Mouse (Mus musculus) stomach, embryonic 15.5 days (tissue): ENCODE results near the gene Elp4. TPM values are rescaled to one million over a fixed set of nuclear protein-coding genes. Genes with fewer than 3 reads are reported as not detected.

Source experiments
- ATAC-seq: fragments of 200-750 bp; cut with Nextera tagmentation; 2 replicates; pipeline ENCODE4 v1.8.0; 2017; ENCODE audit warnings: low read depth, moderate number of reproducible peaks, moderate TSS enrichment; ENCODE audit not compliant: insufficient read depth, low FRiP score
- H3K27ac ChIP-seq: fragments of 300-500 bp; sonication (generic); 2 replicates; pipeline ENCODE4 v1.5.1; 2015; ENCODE audit warnings: mild to moderate bottlenecking, inconsistent platforms
- H3K27me3 ChIP-seq: fragments of 300-500 bp; sonication (generic); replicated peaks from 2 replicates; pipeline ENCODE4 v1.6.1; 2015; ENCODE audit warnings: inconsistent platforms
- H3K36me3 ChIP-seq: fragments of 300-500 bp; sonication (generic); 2 replicates; pipeline ENCODE4 v1.6.1; 2015; ENCODE audit warnings: inconsistent platforms
- H3K4me1 ChIP-seq: fragments of 300-500 bp; sonication (generic); 2 replicates; pipeline ENCODE4 v1.6.1; 2015; ENCODE audit warnings: inconsistent platforms
- H3K4me2 ChIP-seq: fragments of 300-500 bp; sonication (generic); 2 replicates; pipeline ENCODE4 v1.6.1; 2015; ENCODE audit warnings: mild to moderate bottlenecking, inconsistent platforms
- H3K4me3 ChIP-seq: fragments of 300-500 bp; sonication (generic); replicated peaks from 2 replicates; pipeline ENCODE4 v1.5.1; 2015; ENCODE audit warnings: inconsistent platforms
- H3K9ac ChIP-seq: fragments of 300-500 bp; sonication (generic); 2 replicates; pipeline ENCODE4 v1.6.1; 2015; ENCODE audit warnings: inconsistent platforms
- H3K9me3 ChIP-seq: fragments of 300-500 bp; sonication (generic); 2 replicates; pipeline ENCODE4 v1.6.1; 2016; ENCODE audit warnings: inconsistent platforms
- WGBS: fragments of 180-500 bp; shearing (Covaris S2); methylation state at CpG from one replicate; pipeline ENCODE4 v1.1.7; 2015; 5-methylcytosine and 5-hydroxymethylcytosine counted together
- polyA plus RNA-seq: library from polyadenylated mRNA; unstranded; fragments of >200 nt; fragmentation: Nextera tagmentation; extraction: Ambion mirVana; gene quantifications from 2 replicates; pipeline ENCODE4 v1.2.1, GENCODE M21; 2015

Elp4 gene
- 37.3 and 39.4 TPM in 2 replicates for polyA plus RNA-seq

DNA sequence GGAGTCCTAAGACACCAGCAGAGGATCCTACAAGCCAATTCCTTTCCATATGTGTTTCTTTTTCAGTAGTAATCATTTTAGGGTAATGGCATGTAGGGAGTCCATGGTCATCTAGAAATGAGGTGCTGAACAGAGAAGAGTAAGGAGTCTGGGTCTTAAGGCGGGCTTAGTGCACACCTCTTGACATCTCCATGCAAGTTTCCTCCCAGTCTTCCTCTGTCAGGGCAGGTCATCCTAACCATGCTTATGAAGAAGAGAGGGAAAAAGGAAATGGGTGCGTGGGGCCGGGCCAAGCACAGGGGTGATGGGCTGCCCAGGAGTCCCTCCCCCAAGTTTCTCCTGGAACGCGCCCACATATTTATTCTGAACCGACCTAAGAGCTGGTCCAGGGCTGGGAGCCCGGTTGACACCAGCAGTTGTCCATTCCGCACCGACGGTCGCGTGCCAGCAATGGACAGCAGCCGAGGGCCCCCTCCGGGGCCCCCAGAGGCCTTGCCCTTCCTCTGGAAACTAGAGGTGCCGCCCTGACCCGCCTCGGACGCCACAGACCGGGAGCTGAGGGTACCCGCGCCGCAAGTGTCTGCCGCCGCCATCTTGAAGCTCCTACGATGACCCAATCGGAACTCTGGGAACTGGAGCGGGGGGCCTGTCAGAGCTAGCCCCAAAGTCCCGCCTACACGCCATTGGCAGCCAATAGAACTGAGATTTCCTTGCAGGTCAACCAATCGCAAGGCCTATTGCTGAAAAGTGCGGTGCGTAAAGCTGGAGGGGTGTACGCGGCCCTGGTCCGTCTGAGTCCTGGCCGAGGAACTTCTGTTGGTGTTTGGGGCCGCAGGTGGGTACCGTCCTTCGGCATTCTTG lies at the start of gene Elp4, which contains the start of gene Immp1l:
Gene Elp4, minus strand, starts transcription at position 669 of the 861 bp plus-strand sequence.
Gene Immp1l, plus strand, starts transcription at position 743 of the 861 bp plus-strand sequence.
- Histone ChIP-seq H3K36me3 (no peaks in the 10 kb centered on the region), H3K4me2 (peak within 1 kb of the TSS; percentile 75), H3K27me3 (no peaks in the 10 kb centered on the region), H3K4me3 (peak within 1 kb of the TSS; percentile 95), H3K9me3 (no peaks in the 10 kb centered on the region), H3K27ac (peak within 1 kb of the TSS; percentile 50), H3K9ac (peak within 1 kb of the TSS; percentile 71), H3K4me1 (0 out of 2 replicates have a peak, but pooled peaks cover 4% of the 10 kb centered on the region)
- whole genome bisulfite sequencing: under 1% methylated on average over 39 of the region's 39 CpGs
- ATAC-seq: peak; percentile 100

- Histone ChIP-seq H3K4me2 (no peak overlapping the region), H3K9ac (no peak overlapping the region), H3K27ac (no peak overlapping the region), H3K4me3 (no peak overlapping the region), H3K27me3 (no peaks in the 10 kb centered on the region), H3K9me3 (no peaks in the 10 kb centered on the region), H3K36me3 (no peaks in the 10 kb centered on the region), H3K4me1 (no peaks in the 10 kb centered on the region)
- 73% methylated on average over 4 of the region's 4 CpGs for WGBS
- ATAC-seq: no peak
Observed at GRCm38 (mm10) chr2:105953862-105954261, 49.5 kb upstream of the Elp4 start.

DNA sequence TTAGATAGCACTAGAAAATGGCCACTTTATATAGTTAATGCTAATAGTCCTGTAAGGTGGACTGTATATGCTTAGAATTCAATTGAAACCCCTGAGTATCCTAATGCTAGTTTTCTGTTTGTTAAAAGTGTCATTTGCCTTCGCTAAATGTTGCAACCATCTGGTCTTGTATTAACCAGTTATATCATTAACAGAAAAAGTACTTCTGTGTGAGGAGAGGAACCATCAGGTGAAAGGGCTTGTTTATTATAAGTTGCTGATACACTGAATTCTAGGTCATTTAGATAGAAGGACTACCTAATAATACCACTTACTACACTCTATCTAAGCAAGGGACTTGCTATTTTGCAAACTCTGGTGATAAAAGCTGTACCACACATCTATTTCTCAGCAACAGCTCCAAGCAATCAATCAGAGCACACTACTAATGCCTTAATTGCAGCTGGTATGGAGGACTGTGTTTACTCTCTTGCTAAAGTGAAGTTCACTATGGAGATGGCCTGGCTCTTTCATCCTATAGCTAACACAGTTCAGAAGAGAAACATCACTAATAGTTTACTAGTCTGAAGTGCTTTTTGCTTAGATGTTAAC lies 47.1 kb upstream of the Elp4 start:
- H3K36me3 ChIP-seq: no peaks in the 10 kb centered on the region
- ATAC-seq: no peak
- H3K9me3 ChIP-seq: no peaks in the 10 kb centered on the region
- no peak overlapping the region for H3K4me2 ChIP-seq
- H3K9ac ChIP-seq: no peak overlapping the region
- H3K4me1 ChIP-seq: no peaks in the 10 kb centered on the region
- WGBS: 50% methylated on average over 1 of the region's 1 CpGs
- no peak overlapping the region for H3K27ac ChIP-seq
- no peaks in the 10 kb centered on the region for H3K27me3 ChIP-seq
- no peak overlapping the region for H3K4me3 ChIP-seq

GRCm38 (mm10) chr2:105950131-105950530 lies 45.8 kb upstream of the Elp4 start:
- H3K4me2 ChIP-seq: no peak overlapping the region
- no peak for ATAC-seq
- no peaks in the 10 kb centered on the region for H3K4me1 ChIP-seq
- no peak overlapping the region for H3K9ac ChIP-seq
- no peaks in the 10 kb centered on the region for H3K27me3 ChIP-seq
- no peaks in the 10 kb centered on the region for H3K36me3 ChIP-seq
- WGBS: 88% methylated on average over 2 of the region's 2 CpGs
- no peak overlapping the region for H3K27ac ChIP-seq
- no peak overlapping the region for H3K4me3 ChIP-seq
- no peaks in the 10 kb centered on the region for H3K9me3 ChIP-seq

DNA sequence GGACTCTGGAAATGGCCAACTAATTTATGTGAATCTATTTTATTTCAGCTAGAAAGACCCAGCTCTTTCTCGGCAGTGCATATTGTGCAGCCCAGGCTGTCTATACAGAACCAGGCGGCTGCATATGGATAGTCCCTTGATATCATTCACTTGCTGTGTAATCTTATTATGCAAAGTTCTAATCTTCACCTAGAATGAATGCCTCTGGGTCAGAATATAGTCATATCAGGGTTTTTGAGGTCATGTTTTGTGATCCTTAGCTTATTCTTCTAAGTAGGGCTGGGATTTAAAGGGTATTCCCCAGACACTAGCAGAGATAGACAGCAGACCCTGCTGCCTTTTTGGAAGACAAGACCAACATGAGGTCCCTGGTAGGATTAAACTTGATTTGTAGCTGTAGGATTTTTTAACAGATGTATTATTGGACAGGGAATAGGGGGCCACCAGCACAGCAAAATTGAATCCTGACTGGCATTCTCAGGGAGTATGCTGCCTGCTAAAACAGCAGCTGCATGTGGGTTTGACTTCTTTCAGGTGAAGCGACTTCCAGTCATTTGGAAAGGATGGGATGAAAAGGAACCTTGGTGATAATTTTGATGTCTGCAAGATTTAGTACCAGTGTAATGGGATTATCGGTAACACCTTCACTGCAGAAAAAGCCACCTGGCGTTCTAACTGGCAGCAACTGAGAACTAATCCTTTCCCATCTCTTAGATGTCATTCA lies 13.4 kb upstream of the Elp4 start:
- no peaks in the 10 kb centered on the region for H3K36me3 ChIP-seq
- H3K9me3 ChIP-seq: no peaks in the 10 kb centered on the region
- no peak overlapping the region for H3K9ac ChIP-seq
- no peak overlapping the region for H3K27ac ChIP-seq
- H3K4me3 ChIP-seq: no peak overlapping the region
- ATAC-seq: no peak
- WGBS: 76% methylated on average over 5 of the region's 5 CpGs
- no peaks in the 10 kb centered on the region for H3K4me1 ChIP-seq
- no peak overlapping the region for H3K4me2 ChIP-seq
- H3K27me3 ChIP-seq: no peaks in the 10 kb centered on the region

- Histone ChIP-seq H3K9me3 (no peaks in the 10 kb centered on the region), H3K36me3 (no peaks in the 10 kb centered on the region), H3K27me3 (no peaks in the 10 kb centered on the region), H3K9ac (no peak overlapping the region), H3K4me3 (no peak overlapping the region), H3K4me1 (no peaks in the 10 kb centered on the region), H3K4me2 (no peak overlapping the region), H3K27ac (no peak overlapping the region)
- WGBS: 90% methylated on average over 1 of the region's 1 CpGs
- ATAC-seq: no peak
Observed at GRCm38 (mm10) chr2:105916671-105917070, 12.3 kb upstream of the Elp4 start.

GRCm38 (mm10) chr2:105913655-105914366 lies 9.4 kb upstream of the Elp4 start:
- H3K4me1 ChIP-seq: no peaks in the 10 kb centered on the region
- 84% methylated on average over 6 of the region's 6 CpGs for WGBS
- H3K27me3 ChIP-seq: no peaks in the 10 kb centered on the region
- H3K4me2 ChIP-seq: no peak overlapping the region
- H3K27ac ChIP-seq: no peak overlapping the region
- no peak for ATAC-seq
- no peak overlapping the region for H3K4me3 ChIP-seq
- no peak overlapping the region for H3K9ac ChIP-seq
- no peaks in the 10 kb centered on the region for H3K36me3 ChIP-seq
- H3K9me3 ChIP-seq: no peaks in the 10 kb centered on the region

DNA sequence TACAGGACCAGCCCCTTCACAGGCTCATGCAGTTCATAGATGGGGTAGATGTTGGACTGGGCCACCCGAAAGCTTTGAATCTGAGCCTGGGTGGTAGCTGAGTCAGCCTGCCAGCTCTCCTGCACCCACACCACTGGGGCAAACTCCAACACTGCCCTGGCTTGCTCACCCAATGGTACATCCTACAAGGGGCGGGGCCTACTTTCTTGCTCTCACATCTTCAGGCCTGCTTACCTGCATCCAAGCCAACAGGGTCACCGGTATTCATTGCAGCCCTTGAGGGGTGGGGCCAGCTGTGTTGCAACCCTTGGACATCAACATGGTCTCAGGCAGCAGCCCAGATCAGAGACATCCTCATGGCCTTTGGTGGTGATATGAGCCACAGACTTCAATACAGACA lies 6.2 kb upstream of the Elp4 start:
- WGBS: 91% methylated on average over 3 of the region's 3 CpGs
- Histone ChIP-seq H3K4me2 (no peak overlapping the region), H3K4me3 (no peak overlapping the region), H3K36me3 (no peaks in the 10 kb centered on the region), H3K27ac (no peak overlapping the region), H3K27me3 (no peaks in the 10 kb centered on the region), H3K9ac (no peak overlapping the region), H3K4me1 (no peaks in the 10 kb centered on the region), H3K9me3 (no peaks in the 10 kb centered on the region)
- ATAC-seq: peak; percentile 31; the same call in 1 of the 2 replicates

DNA sequence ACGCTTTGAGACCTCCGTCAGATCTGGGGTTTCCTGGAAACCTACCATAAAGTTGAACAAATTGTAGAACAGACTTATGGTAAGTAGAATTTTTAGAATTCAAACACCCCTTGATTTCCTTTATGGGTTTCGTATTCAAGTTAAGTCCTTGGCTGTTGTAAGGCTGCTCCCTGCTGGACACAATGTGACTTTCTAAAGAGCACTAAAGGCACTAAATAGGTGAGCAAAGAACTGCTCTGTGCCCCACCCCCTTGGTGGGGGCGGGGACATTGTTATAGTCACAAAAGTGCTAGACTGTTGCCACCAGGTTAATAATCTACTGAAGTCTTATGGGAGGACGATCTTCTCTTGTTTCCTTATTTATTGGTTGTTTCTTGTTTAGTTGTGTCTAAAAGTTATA lies 4.0 kb upstream of the Elp4 start:
- H3K36me3 ChIP-seq: no peaks in the 10 kb centered on the region
- no peak overlapping the region for H3K4me3 ChIP-seq
- H3K27me3 ChIP-seq: no peaks in the 10 kb centered on the region
- no peak overlapping the region for H3K4me2 ChIP-seq
- ATAC-seq: no peak
- no peak overlapping the region for H3K9ac ChIP-seq
- 0 out of 2 replicates have a peak, but pooled peaks cover 4% of the 10 kb centered on the region for H3K4me1 ChIP-seq
- H3K9me3 ChIP-seq: no peaks in the 10 kb centered on the region
- H3K27ac ChIP-seq: no peak overlapping the region
- 84% methylated on average over 5 of the region's 5 CpGs for WGBS

DNA sequence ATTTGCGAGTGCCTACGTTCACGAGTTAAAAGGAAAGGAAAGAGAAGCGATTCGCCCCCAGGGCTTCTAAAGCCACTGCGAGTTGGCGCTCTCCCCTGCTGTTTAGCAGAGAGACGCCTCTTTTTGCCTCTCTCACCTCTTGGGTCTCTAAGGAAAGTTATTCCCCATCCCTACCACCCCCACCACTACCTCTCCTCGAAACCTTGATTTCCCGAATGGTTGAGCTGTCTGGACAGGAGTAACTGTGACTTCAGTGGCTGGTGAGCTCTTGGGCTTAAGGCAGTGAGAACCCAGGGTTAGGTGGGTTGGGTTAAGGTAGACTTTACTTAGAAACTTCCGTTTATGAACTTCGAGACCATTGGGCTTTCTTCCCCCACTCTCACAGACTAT lies 388 bp upstream of the Elp4 start:
- 0 out of 2 replicates have a peak, but pooled peaks cover 4% of the 10 kb centered on the region for H3K4me1 ChIP-seq
- peak overlapping the region; percentile 75 for H3K4me2 ChIP-seq
- peak overlapping the region; percentile 60 for H3K9ac ChIP-seq
- peak; percentile 28 for ATAC-seq
- no peaks in the 10 kb centered on the region for H3K9me3 ChIP-seq
- WGBS: under 1% methylated on average over 12 of the region's 12 CpGs
- H3K27ac ChIP-seq: peak overlapping the region; percentile 50
- no peaks in the 10 kb centered on the region for H3K27me3 ChIP-seq
- H3K4me3 ChIP-seq: peak overlapping the region; percentile 95
- H3K36me3 ChIP-seq: no peaks in the 10 kb centered on the region

GRCm38 (mm10) chr2:105890816-105891215 lies 13.5 kb downstream of the Elp4 start:
- Histone ChIP-seq H3K4me2 (no peak overlapping the region), H3K9me3 (no peaks in the 10 kb centered on the region)

More at GRCm38 (mm10) chr2:105890816-105891215, 13.5 kb downstream of the Elp4 start:
- Histone ChIP-seq H3K27ac (no peak overlapping the region), H3K36me3 (peaks cover 4% of the 10 kb centered on the region; the same call in 1 of the 2 replicates), H3K4me3 (no peak overlapping the region), H3K4me1 (no peaks in the 10 kb centered on the region), H3K9ac (no peak overlapping the region), H3K27me3 (no peaks in the 10 kb centered on the region)
- ATAC-seq: no peak
